Mouse (Mus musculus) frontal cortex, postnatal 36 days (tissue): Measurements from ENCODE around the gene Vmn1r160.
"Not testable (repeated sequence)": the region's sequence is repeated elsewhere in the genome, so short reads cannot be mapped to it uniquely, and the experiment has no call there.

ENCODE experiments used
- DNase-seq, 2 experiments: peaks; one replicate each; pipeline ENCODE4 v3.0.0; 2022; ENCODE audit warnings: low spot score in 2 of 2

Gene Vmn1r160

GRCm38 (mm10) chr7:22870924-22871323, at the start of gene Vmn1r160:
Vmn1r160 (plus strand) TSS chr7:22871224.
- DNase-seq, result not testable (repeated sequence)

- not testable (repeated sequence) for DNase-seq
Measured at GRCm38 (mm10) chr7:22843505-22843904, 27.5 kb upstream of the Vmn1r160 start, which contains the start of gene Vmn1r159. Vmn1r159 (minus strand) TSS chr7:22843605.
